Mouse (Mus musculus) c-Kit-positive CD71-positive TER-119-positive erythroid progenitor cells, embryonic 14.5 days (primary cell): ENCODE data around the gene Gm38100.

Experiments used
- DNase-seq: peaks from one replicate; pipeline ENCODE4 v3.0.0-alpha.2; 2013; ENCODE audit warnings: low spot score

The Gm38100 gene

GRCm38 (mm10) chr1:175920029-175920428, at the start of gene Gm38100:
TSS of gene Gm38100 (plus strand) at chr1:175920329.
- DNase-seq: no peak

- DNase-seq: no peak
Observed at GRCm38 (mm10) chr1:175870716-175871115, 49.4 kb upstream of the Gm38100 start.

GRCm38 (mm10) chr1:175872028-175872816, 47.9 kb upstream of the Gm38100 start:
- DNase-seq: no peak

GRCm38 (mm10) chr1:175880453-175881296, 39.5 kb upstream of the Gm38100 start, which contains the start of gene Exo1:
TSS of gene Exo1 (plus strand) at chr1:175880581.
- peak; percentile 83 for DNase-seq

GRCm38 (mm10) chr1:175883398-175883797, 36.7 kb upstream of the Gm38100 start:
- no peak for DNase-seq

- DNase-seq: no peak
Observed at GRCm38 (mm10) chr1:175893263-175893662, 26.9 kb upstream of the Gm38100 start.

GRCm38 (mm10) chr1:175893726-175894125, 26.4 kb upstream of the Gm38100 start:
- DNase-seq: no peak

- peak; percentile 5 for DNase-seq
Observed at GRCm38 (mm10) chr1:175911207-175911606, 8.9 kb upstream of the Gm38100 start.

- no peak for DNase-seq
Observed at GRCm38 (mm10) chr1:175912038-175912437, 8.1 kb upstream of the Gm38100 start.

GRCm38 (mm10) chr1:175913728-175914303, 6.3 kb upstream of the Gm38100 start:
- no peak for DNase-seq

GRCm38 (mm10) chr1:175921091-175921490, 962 bp downstream of the Gm38100 start:
- no peak for DNase-seq

GRCm38 (mm10) chr1:175923848-175924787, 4.0 kb downstream of the Gm38100 start:
- peak; percentile 56 for DNase-seq

- DNase-seq: no peak
Observed at GRCm38 (mm10) chr1:175931391-175931790, 11.3 kb downstream of the Gm38100 start.

- DNase-seq: peak; percentile 23
Observed at GRCm38 (mm10) chr1:175936282-175936737, 16.2 kb downstream of the Gm38100 start.

- DNase-seq: no peak
Observed at GRCm38 (mm10) chr1:175938731-175939130, 18.6 kb downstream of the Gm38100 start.

GRCm38 (mm10) chr1:175943168-175943567, 23.0 kb downstream of the Gm38100 start:
- DNase-seq: no peak

- DNase-seq: no peak
Observed at GRCm38 (mm10) chr1:175946718-175947315, 26.7 kb downstream of the Gm38100 start.

- DNase-seq: no peak
Observed at GRCm38 (mm10) chr1:175950421-175950820, 30.3 kb downstream of the Gm38100 start.

GRCm38 (mm10) chr1:175950851-175951250, 30.7 kb downstream of the Gm38100 start:
- no peak for DNase-seq

- no peak for DNase-seq
Observed at GRCm38 (mm10) chr1:175961786-175962185, 41.7 kb downstream of the Gm38100 start.
